Mouse (Mus musculus) stomach, embryonic 16.5 days (tissue): Measurements from ENCODE around the gene Cask. TPM values are rescaled to one million over a fixed set of nuclear protein-coding genes. Genes with fewer than 3 reads are reported as not detected.

Source experiments
- ATAC-seq: fragments of 200-750 bp; cut with Nextera tagmentation; 2 replicates; pipeline ENCODE4 v1.8.0; 2017; ENCODE audit warnings: moderate number of reproducible peaks, moderate TSS enrichment; ENCODE audit not compliant: insufficient read depth, low FRiP score
- H3K27ac ChIP-seq: fragments of 300-500 bp; sonication (generic); 2 replicates; pipeline ENCODE4 v1.5.1; 2014; ENCODE audit warnings: low read length
- H3K27me3 ChIP-seq: fragments of 300-500 bp; sonication (generic); 2 replicates; pipeline ENCODE4 v1.6.1; 2014; ENCODE audit warnings: low read length, control low read depth, mixed read lengths; ENCODE audit not compliant: control insufficient read depth, insufficient read depth
- H3K36me3 ChIP-seq: fragments of 300-500 bp; sonication (generic); 2 replicates; pipeline ENCODE4 v1.6.1; 2014; ENCODE audit warnings: low read length; ENCODE audit not compliant: control insufficient read depth, insufficient read depth
- H3K4me1 ChIP-seq: fragments of 300-500 bp; sonication (generic); 2 replicates; pipeline ENCODE4 v1.6.1; 2014; ENCODE audit warnings: low read length, control low read depth, mixed read lengths; ENCODE audit not compliant: control insufficient read depth, insufficient read depth
- H3K4me2 ChIP-seq: fragments of 300-500 bp; sonication (generic); 2 replicates; pipeline ENCODE4 v1.6.1; 2014; ENCODE audit warnings: low read depth, low read length, mixed read lengths
- H3K4me3 ChIP-seq: fragments of 300-500 bp; sonication (generic); replicated peaks from 2 replicates; pipeline ENCODE4 v1.5.1; 2014; ENCODE audit warnings: mild to moderate bottlenecking, low read length
- H3K9ac ChIP-seq: fragments of 300-500 bp; sonication (generic); 2 replicates; pipeline ENCODE4 v1.6.1; 2014; ENCODE audit warnings: low read length
- H3K9me3 ChIP-seq: fragments of 300-500 bp; sonication (generic); replicated peaks from 2 replicates; pipeline ENCODE4 v1.6.1; 2016; ENCODE audit warnings: low read length, control low read depth; ENCODE audit not compliant: control insufficient read depth
- WGBS: fragments of 180-500 bp; shearing (Covaris S2); extraction: QIAGEN DNeasy Blood & Tissue Kit; methylation state at CpG from one replicate; pipeline ENCODE4 v1.1.7; 2014; 5-methylcytosine and 5-hydroxymethylcytosine counted together
- polyA plus RNA-seq: library from polyadenylated mRNA; unstranded; fragments of >200 nt; fragmentation: Nextera tagmentation; extraction: Ambion mirVana; gene quantifications from 2 replicates; pipeline ENCODE4 v1.2.1, GENCODE M21; 2015

The Cask gene
- polyA plus RNA-seq, 1 experiment from 2014 or later, result 15.2 TPM

- 83% methylated on average over 4 of the region's 4 CpGs for WGBS
- Histone ChIP-seq H3K9me3 (no peaks in the 10 kb centered on the region), H3K4me3 (no peak overlapping the region), H3K27me3 (no peaks in the 10 kb centered on the region), H3K9ac (no peak overlapping the region), H3K27ac (no peak overlapping the region), H3K36me3 (no peaks in the 10 kb centered on the region), H3K4me2 (no peak overlapping the region), H3K4me1 (no peaks in the 10 kb centered on the region)
- ATAC-seq, result no peak
Measured at GRCm38 (mm10) chrX:13691865-13692264, 159.3 kb downstream of the Cask start.

- Histone ChIP-seq H3K36me3 (no peaks in the 10 kb centered on the region), H3K4me3 (no peak overlapping the region), H3K27ac (no peak overlapping the region), H3K4me1 (no peaks in the 10 kb centered on the region), H3K9ac (no peak overlapping the region), H3K9me3 (no peaks in the 10 kb centered on the region), H3K27me3 (no peaks in the 10 kb centered on the region), H3K4me2 (no peak overlapping the region)
- ATAC-seq, result no peak
- WGBS, result 79% methylated on average over 2 of the region's 2 CpGs
Measured at GRCm38 (mm10) chrX:13688356-13688755, 162.8 kb downstream of the Cask start.

- no peak overlapping the region for H3K4me3 ChIP-seq
- no peaks in the 10 kb centered on the region for H3K4me1 ChIP-seq
- no peak overlapping the region for H3K4me2 ChIP-seq
- ATAC-seq, result no peak
- WGBS, result 81% methylated on average over 1 of the region's 1 CpGs
- no peak overlapping the region for H3K27ac ChIP-seq
- H3K9ac ChIP-seq, result no peak overlapping the region
- H3K9me3 ChIP-seq, result no peaks in the 10 kb centered on the region
- H3K27me3 ChIP-seq, result no peaks in the 10 kb centered on the region
- no peaks in the 10 kb centered on the region for H3K36me3 ChIP-seq
Measured at GRCm38 (mm10) chrX:13686589-13686988, 164.6 kb downstream of the Cask start.

GRCm38 (mm10) chrX:13681748-13682147, 169.4 kb downstream of the Cask start:
- Histone ChIP-seq H3K4me1 (no peaks in the 10 kb centered on the region), H3K4me3 (no peak overlapping the region), H3K27me3 (no peaks in the 10 kb centered on the region), H3K36me3 (no peaks in the 10 kb centered on the region), H3K27ac (no peak overlapping the region), H3K4me2 (no peak overlapping the region), H3K9me3 (no peaks in the 10 kb centered on the region), H3K9ac (no peak overlapping the region)
- no peak for ATAC-seq
- WGBS, result 84% methylated on average over 3 of the region's 3 CpGs

- Histone ChIP-seq H3K9me3 (no peaks in the 10 kb centered on the region), H3K36me3 (no peaks in the 10 kb centered on the region), H3K4me1 (no peaks in the 10 kb centered on the region), H3K27ac (no peak overlapping the region), H3K4me2 (no peak overlapping the region), H3K27me3 (no peaks in the 10 kb centered on the region), H3K4me3 (no peak overlapping the region), H3K9ac (no peak overlapping the region)
- 84% methylated on average over 3 of the region's 3 CpGs for WGBS
- no peak for ATAC-seq
Measured at GRCm38 (mm10) chrX:13673001-13673400, 178.2 kb downstream of the Cask start.

GRCm38 (mm10) chrX:13670342-13670741, 180.8 kb downstream of the Cask start:
- Histone ChIP-seq H3K27ac (no peak overlapping the region), H3K9me3 (no peaks in the 10 kb centered on the region), H3K4me3 (no peak overlapping the region), H3K27me3 (no peaks in the 10 kb centered on the region), H3K4me1 (no peaks in the 10 kb centered on the region), H3K36me3 (no peaks in the 10 kb centered on the region), H3K9ac (no peak overlapping the region), H3K4me2 (no peak overlapping the region)
- no peak for ATAC-seq
- 69% methylated on average over 3 of the region's 3 CpGs for WGBS

GRCm38 (mm10) chrX:13668867-13669266, 182.3 kb downstream of the Cask start:
- Histone ChIP-seq H3K9ac (no peak overlapping the region), H3K36me3 (no peaks in the 10 kb centered on the region), H3K27ac (no peak overlapping the region), H3K4me2 (no peak overlapping the region), H3K4me3 (no peak overlapping the region), H3K4me1 (no peaks in the 10 kb centered on the region), H3K9me3 (no peaks in the 10 kb centered on the region), H3K27me3 (no peaks in the 10 kb centered on the region)
- 80% methylated on average over 5 of the region's 5 CpGs for WGBS
- no peak for ATAC-seq

GRCm38 (mm10) chrX:13661063-13661462, 190.1 kb downstream of the Cask start, which contains the start of gene Gpr82:
TSS of gene Gpr82 (plus strand) at chrX:13661363.
- H3K4me3 ChIP-seq, result no peak within 1 kb of the TSS
- H3K4me1 ChIP-seq, result no peaks in the 10 kb centered on the region
- no peaks in the 10 kb centered on the region; the same call in 1 of the 2 replicates for H3K27me3 ChIP-seq
- H3K9me3 ChIP-seq, result no peaks in the 10 kb centered on the region
- H3K27ac ChIP-seq, result no peak within 1 kb of the TSS
- H3K4me2 ChIP-seq, result no peak within 1 kb of the TSS
- H3K9ac ChIP-seq, result no peak within 1 kb of the TSS
- 88% methylated on average over 5 of the region's 5 CpGs for WGBS
- no peaks in the 10 kb centered on the region for H3K36me3 ChIP-seq
- ATAC-seq, result no peak

GRCm38 (mm10) chrX:13659201-13659890, 191.8 kb downstream of the Cask start:
- Histone ChIP-seq H3K27me3 (no peaks in the 10 kb centered on the region; the same call in 1 of the 2 replicates), H3K27ac (no peak overlapping the region), H3K36me3 (no peaks in the 10 kb centered on the region), H3K4me2 (no peak overlapping the region), H3K9ac (no peak overlapping the region), H3K9me3 (no peaks in the 10 kb centered on the region), H3K4me1 (no peaks in the 10 kb centered on the region), H3K4me3 (no peak overlapping the region)
- no peak for ATAC-seq
- 76% methylated on average over 4 of the region's 4 CpGs for WGBS
